Mouse (Mus musculus): ENCODE data around the gene Hipk4. TPM values are rescaled to one million over a fixed set of nuclear protein-coding genes. Genes with fewer than 3 reads are reported as not detected.
A peak's percentile ranks its signal among the peaks of the same experiment; 100 is the strongest.
"Not testable (repeated sequence)": the region's sequence is repeated elsewhere in the genome, so short reads cannot be mapped to it uniquely, and the experiment has no call there.

Gene Hipk4
- polyA plus RNA-seq, 1 experiment: 0.56 TPM

- 12% methylated on average over 3 of the region's 3 CpGs for WGBS
- no peak for DNase-seq (ENCODE audit: low read depth, low spot score)
Observed at GRCm38 (mm10) chr7:27493022-27493421, 30.0 kb upstream of the Hipk4 start.

GRCm38 (mm10) chr7:27493450-27493849 lies 29.6 kb upstream of the Hipk4 start:
- no peak for DNase-seq (ENCODE audit: low read depth, low spot score)
- WGBS: 70% methylated on average over 5 of the region's 5 CpGs

GRCm38 (mm10) chr7:27494659-27495367 lies 28.3 kb upstream of the Hipk4 start:
- WGBS: 84% methylated on average over 9 of the region's 9 CpGs
- not testable (repeated sequence) for DNase-seq (ENCODE audit: low read depth, low spot score)

DNA sequence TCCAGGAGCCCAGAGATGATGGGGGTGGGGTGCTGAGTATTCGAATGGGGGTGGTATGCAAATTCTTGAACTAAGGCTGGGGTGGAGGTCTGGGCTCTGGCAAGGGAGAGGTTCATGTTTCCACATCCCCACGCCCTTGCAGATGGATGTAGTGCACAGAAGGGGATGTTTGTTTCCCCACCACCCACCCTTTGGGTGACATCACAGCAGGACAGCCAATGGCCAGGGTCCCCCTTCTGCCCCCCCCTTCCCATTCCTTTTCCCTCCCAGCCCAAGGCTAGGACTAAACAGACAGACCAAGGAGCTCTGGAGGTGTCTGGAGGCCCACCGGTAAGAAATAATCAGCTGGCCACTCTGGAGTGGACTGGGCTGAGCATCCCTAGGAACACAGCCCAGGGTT lies 24.0 kb upstream of the Hipk4 start, which contains the start of gene Prx:
Gene Prx, plus strand, starts transcription at position 289 of the 400 bp plus-strand sequence.
- DNase-seq (ENCODE audit: low read depth, low spot score): no peak
- 57% methylated on average over 3 of the region's 3 CpGs for WGBS

DNA sequence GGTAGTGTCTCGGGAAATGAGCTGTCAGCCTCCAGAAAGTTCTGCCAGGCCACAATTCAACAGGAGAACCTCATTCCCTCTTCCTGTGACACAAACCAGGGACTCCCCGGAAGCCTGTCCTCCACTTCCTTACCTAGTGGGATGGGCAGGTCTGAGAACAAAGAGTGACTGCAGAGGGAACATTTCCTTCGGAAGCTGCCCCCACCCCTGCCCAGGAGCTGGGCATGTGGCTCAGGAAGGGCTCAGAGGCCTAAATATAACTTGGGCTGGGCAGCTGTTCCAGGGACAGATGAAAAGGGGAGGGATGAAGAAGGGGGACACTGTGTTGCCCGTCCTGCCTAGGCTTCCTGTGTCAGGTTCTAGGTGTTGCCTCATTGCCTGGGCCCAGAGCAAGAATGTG lies 21.4 kb upstream of the Hipk4 start:
- WGBS: 62% methylated on average over 4 of the region's 4 CpGs
- no peak for DNase-seq (ENCODE audit: low read depth, low spot score)

- 45% methylated on average over 9 of the region's 9 CpGs for WGBS
Observed at GRCm38 (mm10) chr7:27506765-27507370, 16.2 kb upstream of the Hipk4 start.

GRCm38 (mm10) chr7:27507711-27508647 lies 15.1 kb upstream of the Hipk4 start:
- DNase-seq (ENCODE audit: low read depth, low spot score): peak; percentile 97
- under 1% methylated on average over 54 of the region's 54 CpGs for WGBS

More at GRCm38 (mm10) chr7:27506765-27507370, 16.2 kb upstream of the Hipk4 start:
- no peak for DNase-seq (ENCODE audit: low read depth, low spot score)

GRCm38 (mm10) chr7:27508648-27509005 lies 14.4 kb upstream of the Hipk4 start:
- 12% methylated on average over 6 of the region's 6 CpGs for WGBS
- DNase-seq (ENCODE audit: low read depth, low spot score): no peak

DNA sequence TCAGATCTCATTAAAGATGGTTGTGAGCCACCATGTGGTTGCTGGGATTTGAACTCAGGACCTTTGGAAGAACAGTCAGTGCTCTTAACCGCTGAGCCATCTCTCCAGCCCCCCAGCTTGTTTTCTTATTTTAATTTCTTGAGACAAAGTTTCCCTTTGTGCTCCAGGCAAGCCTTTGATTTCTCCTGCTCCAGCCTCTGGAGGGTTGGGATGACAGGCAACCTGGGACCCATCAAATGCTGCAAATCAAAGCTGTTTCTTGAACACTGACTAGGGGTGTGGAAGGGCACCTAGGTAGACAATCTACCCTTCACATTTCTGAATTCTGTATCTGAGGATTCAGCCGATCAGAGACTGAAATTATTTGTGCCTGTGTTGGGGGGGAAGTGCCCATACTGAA lies 12.3 kb upstream of the Hipk4 start:
- WGBS: 97% methylated on average over 2 of the region's 2 CpGs

GRCm38 (mm10) chr7:27514961-27515360 lies 8.1 kb upstream of the Hipk4 start:
- no peak for DNase-seq (ENCODE audit: low read depth, low spot score)
- WGBS: 61% methylated on average over 9 of the region's 9 CpGs

More for the DNA sequence above, 12.3 kb upstream of the Hipk4 start:
- DNase-seq (ENCODE audit: low read depth, low spot score): no peak

DNA sequence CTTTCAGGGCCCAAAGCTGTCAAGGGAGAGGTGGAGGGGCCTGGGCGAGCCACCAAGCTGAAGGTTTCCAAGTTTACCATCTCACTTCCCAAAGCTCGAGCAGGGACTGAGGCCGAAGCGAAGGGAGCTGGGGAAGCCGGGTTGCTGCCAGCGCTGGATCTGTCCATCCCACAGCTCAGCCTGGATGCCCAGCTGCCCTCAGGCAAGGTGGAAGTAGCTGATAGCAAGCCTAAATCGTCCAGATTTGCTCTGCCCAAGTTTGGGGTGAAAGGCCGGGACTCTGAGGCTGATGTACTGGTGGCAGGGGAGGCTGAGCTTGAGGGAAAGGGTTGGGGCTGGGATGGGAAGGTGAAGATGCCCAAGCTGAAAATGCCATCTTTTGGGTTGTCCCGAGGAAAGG lies 4.8 kb upstream of the Hipk4 start:
- 86% methylated on average over 9 of the region's 9 CpGs for WGBS
- DNase-seq (ENCODE audit: low read depth, low spot score): no peak

GRCm38 (mm10) chr7:27520104-27520503 lies 3.0 kb upstream of the Hipk4 start:
- no peak for DNase-seq (ENCODE audit: low read depth, low spot score)

GRCm38 (mm10) chr7:27520599-27520998 lies 2.5 kb upstream of the Hipk4 start:
- WGBS: 11% methylated on average over 1 of the region's 1 CpGs
- peak; percentile 68 for DNase-seq (ENCODE audit: low read depth, low spot score)

DNA sequence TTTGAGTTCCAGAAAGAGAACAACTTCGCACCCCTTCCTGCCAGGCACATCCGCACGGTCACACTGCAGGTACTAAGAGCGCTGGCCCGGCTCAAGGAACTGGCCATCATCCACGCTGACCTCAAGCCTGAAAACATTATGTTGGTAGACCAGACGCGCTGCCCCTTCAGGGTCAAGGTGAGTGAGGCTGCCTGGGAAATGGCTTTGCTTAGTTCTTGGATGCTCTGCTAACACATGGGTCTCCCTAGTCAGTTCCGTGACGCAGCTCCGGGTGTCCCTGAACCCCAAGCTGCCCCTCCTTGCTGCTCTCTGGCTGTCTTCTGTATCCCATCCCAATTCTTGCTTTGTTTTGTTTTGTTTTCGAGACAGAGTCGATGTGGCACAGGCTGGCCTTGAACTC lies 738 bp downstream of the Hipk4 start:
- WGBS: 92% methylated on average over 13 of the region's 13 CpGs
- no peak for DNase-seq (ENCODE audit: low read depth, low spot score)

DNA sequence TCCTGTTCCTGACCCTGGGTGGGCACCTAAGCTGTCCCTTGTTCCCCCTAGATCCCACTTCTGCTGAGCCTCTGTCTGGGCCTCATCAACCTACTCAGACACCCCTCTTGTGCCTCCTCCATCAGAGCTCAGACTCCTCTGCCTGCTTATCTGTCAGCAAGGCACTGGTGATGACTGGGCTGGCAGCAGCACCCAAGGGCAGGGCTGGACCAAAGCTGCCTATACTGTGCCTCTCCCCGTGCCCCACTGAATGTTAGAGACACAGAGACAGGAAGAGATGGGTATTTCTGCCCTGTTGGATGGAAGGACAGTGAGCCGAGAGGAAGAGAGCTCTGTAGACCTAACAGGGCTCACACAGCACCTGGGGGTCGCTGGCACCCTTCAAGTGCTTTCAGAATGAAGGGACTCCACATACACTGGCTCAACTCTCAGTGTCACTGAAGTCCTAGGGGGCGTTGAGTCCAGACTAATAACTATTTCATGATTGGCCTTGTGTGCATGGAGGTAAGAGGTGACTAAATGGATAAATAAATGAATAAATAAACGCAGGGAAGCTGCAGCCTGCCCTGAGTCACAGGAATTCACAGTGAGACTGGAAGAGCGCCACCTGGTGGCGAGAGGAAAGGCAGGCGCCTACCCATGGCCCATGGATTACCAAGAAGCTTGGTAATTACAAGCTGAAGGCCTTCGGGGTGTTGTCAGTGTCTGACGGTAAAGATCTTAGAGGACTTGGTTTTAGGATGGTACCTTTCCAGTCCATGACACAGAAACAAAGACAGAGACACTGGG lies 3.2 kb downstream of the Hipk4 start:
- DNase-seq (ENCODE audit: low read depth, low spot score): peak; percentile 74
- 17% methylated on average over 10 of the region's 10 CpGs for WGBS

- no peak for DNase-seq (ENCODE audit: low read depth, low spot score)
Observed at GRCm38 (mm10) chr7:27529070-27529469, 6.0 kb downstream of the Hipk4 start.

GRCm38 (mm10) chr7:27530937-27531336 lies 7.9 kb downstream of the Hipk4 start:
- no peak for DNase-seq (ENCODE audit: low read depth, low spot score)
- 82% methylated on average over 3 of the region's 3 CpGs for WGBS

More at GRCm38 (mm10) chr7:27529070-27529469, 6.0 kb downstream of the Hipk4 start:
- WGBS: 90% methylated on average over 21 of the region's 21 CpGs

GRCm38 (mm10) chr7:27531707-27532106 lies 8.6 kb downstream of the Hipk4 start:
- no peak for DNase-seq (ENCODE audit: low read depth, low spot score)
- 85% methylated on average over 10 of the region's 10 CpGs for WGBS

GRCm38 (mm10) chr7:27532480-27533050 lies 9.5 kb downstream of the Hipk4 start:
- DNase-seq (ENCODE audit: low read depth, low spot score): no peak
- 88% methylated on average over 9 of the region's 9 CpGs for WGBS
